Mouse (Mus musculus) cerebellum, postnatal 4 days (tissue): Measurements from ENCODE around the gene Dapk1.

ENCODE experiments used
- DNase-seq, 2 experiments: peaks; one replicate each; pipeline ENCODE4 v3.0.0; 2022; ENCODE audit warnings: low spot score in 2 of 2, mixed read lengths in 1 of 2

Dapk1 gene

GRCm38 (mm10) chr13:60690921-60691320, 89.2 kb downstream of the Dapk1 start:
- no peak for DNase-seq

GRCm38 (mm10) chr13:60691940-60692339, 90.2 kb downstream of the Dapk1 start:
- no peak for DNase-seq

- no peak for DNase-seq
Observed at GRCm38 (mm10) chr13:60695186-60695980, 93.6 kb downstream of the Dapk1 start.

- no peak for DNase-seq
Observed at GRCm38 (mm10) chr13:60696323-60696722, 94.6 kb downstream of the Dapk1 start.

GRCm38 (mm10) chr13:60696741-60697140, 95.0 kb downstream of the Dapk1 start:
- DNase-seq, result no peak

- DNase-seq, result no peak
Observed at GRCm38 (mm10) chr13:60698021-60698420, 96.3 kb downstream of the Dapk1 start.

GRCm38 (mm10) chr13:60701671-60702171, 100.0 kb downstream of the Dapk1 start:
- DNase-seq, result no peak

- DNase-seq, result peak in 1 of 2 experiments; percentile 35
Observed at GRCm38 (mm10) chr13:60707541-60708468, 106.1 kb downstream of the Dapk1 start.

GRCm38 (mm10) chr13:60709136-60709535, 107.4 kb downstream of the Dapk1 start:
- DNase-seq, result no peak

GRCm38 (mm10) chr13:60710963-60711362, 109.2 kb downstream of the Dapk1 start:
- DNase-seq, result no peak

GRCm38 (mm10) chr13:60713537-60713936, 111.8 kb downstream of the Dapk1 start:
- no peak for DNase-seq

GRCm38 (mm10) chr13:60716107-60716506, 114.4 kb downstream of the Dapk1 start:
- DNase-seq, result no peak

GRCm38 (mm10) chr13:60717421-60717820, 115.7 kb downstream of the Dapk1 start:
- DNase-seq, result peak in 1 of 2 experiments; percentile 30

- DNase-seq, result no peak
Observed at GRCm38 (mm10) chr13:60719581-60719980, 117.8 kb downstream of the Dapk1 start.

- DNase-seq, result no peak
Observed at GRCm38 (mm10) chr13:60722763-60723162, 121.0 kb downstream of the Dapk1 start.

- no peak for DNase-seq
Observed at GRCm38 (mm10) chr13:60728276-60729054, 126.7 kb downstream of the Dapk1 start.

GRCm38 (mm10) chr13:60729055-60729402, 127.3 kb downstream of the Dapk1 start:
- no peak for DNase-seq

GRCm38 (mm10) chr13:60730587-60730986, 128.8 kb downstream of the Dapk1 start:
- DNase-seq, result no peak

- no peak for DNase-seq
Observed at GRCm38 (mm10) chr13:60731001-60731400, 129.3 kb downstream of the Dapk1 start.

GRCm38 (mm10) chr13:60735306-60735705, 133.6 kb downstream of the Dapk1 start:
- DNase-seq, result peak in 1 of 2 experiments; percentile 22

GRCm38 (mm10) chr13:60736421-60737105, 134.8 kb downstream of the Dapk1 start:
- no peak for DNase-seq
